Mouse (Mus musculus): ENCODE data around the gene Sult2b1. TPM values are rescaled to one million over a fixed set of nuclear protein-coding genes. Genes with fewer than 3 reads are reported as not detected.

Sult2b1 gene
- polyA plus RNA-seq, 1 experiment from 2014 or later = 9.7 TPM

DNA sequence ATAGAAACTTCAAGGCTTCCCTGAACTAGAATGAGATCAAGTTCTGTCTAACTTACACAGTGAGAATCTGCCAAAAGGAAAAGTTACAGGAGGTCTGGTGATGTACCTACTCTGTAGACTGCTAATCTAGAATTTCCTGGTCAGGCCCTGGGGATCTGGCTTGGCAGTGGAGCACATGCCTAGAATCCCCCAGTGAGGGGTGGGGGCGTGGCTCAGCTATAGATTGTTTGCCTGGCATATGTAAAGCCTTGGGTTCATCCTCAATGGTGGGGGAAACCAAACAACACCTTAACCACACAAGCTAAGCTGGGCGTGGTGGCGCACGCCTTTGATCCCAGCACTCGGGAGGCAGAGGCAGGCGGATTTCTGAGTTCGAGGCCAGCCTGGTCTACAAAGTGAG is 86.6 kb downstream of the Sult2b1 start:
- Histone ChIP-seq H3K36me3 (ENCODE audit: control insufficient read depth, insufficient read depth, low read length) (no peaks in the 10 kb centered on the region), H3K27ac (ENCODE audit: low read depth, low read length) (no peak overlapping the region), H3K4me1 (ENCODE audit: control insufficient read depth, insufficient read depth, low read length) (0 out of 2 replicates have a peak, but pooled peaks cover 4% of the 10 kb centered on the region), H3K9ac (replicated peaks; ENCODE audit: low read depth, low read length) (no peak overlapping the region), H3K4me3 (ENCODE audit: low read depth, low read length) (no peak overlapping the region), H3K27me3 (ENCODE audit: control insufficient read depth, insufficient read depth, low read length) (peaks cover 7% of the 10 kb centered on the region; the same call in 1 of the 2 replicates), H3K4me2 (ENCODE audit: low read depth, low read length) (no peak overlapping the region), H3K9me3 (ENCODE audit: control insufficient read depth, low read length) (no peaks in the 10 kb centered on the region)
- 80% methylated on average over 7 of the region's 7 CpGs for WGBS
- no peak for ATAC-seq (ENCODE audit: low read depth)

DNA sequence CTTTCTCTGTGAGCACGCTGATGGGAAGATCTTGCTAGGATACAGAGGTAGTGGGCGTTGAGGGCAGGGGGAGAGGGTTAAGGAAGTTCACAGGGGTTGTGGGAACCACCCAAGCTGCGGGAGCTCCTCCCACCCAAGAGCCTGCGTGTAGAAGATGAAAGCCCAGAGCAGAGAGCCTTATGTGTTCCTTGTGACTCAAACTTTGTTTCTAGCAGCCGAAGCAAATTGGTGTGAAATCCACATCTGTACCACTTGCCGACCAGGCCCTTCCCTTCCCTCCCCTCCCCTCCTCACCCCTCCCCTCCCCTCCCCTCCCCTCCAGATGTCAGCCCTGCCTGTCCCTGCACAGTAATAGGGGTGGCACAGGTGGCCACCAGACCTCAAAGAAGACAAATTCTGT is 89.4 kb downstream of the Sult2b1 start:
- H3K36me3 ChIP-seq (ENCODE audit: control insufficient read depth, insufficient read depth, low read length) = no peaks in the 10 kb centered on the region

DNA sequence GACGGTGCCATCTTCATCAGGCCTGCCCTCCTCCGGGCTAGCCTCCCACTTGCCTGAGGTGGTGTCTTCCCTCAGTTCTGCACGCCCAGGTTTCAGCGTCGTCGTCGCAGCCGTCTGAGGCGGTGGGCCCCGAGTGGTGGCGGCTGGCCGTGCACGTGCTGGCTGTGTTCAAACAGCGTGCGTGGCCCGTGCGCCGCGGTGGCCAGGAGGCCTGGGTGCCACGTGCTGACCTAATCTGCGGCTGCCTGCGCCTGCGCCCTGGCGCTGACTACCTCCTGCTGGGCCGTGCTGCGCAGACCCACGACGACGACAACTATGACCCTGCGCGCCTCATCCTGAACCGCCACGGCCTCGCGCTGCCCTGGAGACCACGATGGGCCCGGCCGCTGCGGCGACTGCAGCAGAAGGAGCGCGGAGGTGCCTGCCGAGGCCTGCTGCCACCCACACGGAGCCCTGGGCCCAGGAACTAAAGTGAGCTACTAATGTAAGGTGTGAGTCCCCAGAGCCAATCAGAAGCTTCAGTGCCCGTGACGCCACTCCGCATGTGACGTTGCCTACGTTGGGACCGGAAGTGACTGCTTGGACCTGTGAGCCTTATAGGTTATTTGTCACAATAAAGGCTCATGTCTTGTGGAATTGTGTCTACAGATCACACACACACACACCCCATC is 90.4 kb downstream of the Sult2b1 start, which contains the start of gene Sec1:
TSS of gene Sec1 (minus strand) at position 482 of the 671 bp plus-strand sequence.
- 90% methylated on average over 50 of the region's 50 CpGs for WGBS
- H3K27me3 ChIP-seq (ENCODE audit: control insufficient read depth, insufficient read depth, low read length) = 0 out of 2 replicates have a peak, but pooled peaks cover 3% of the 10 kb centered on the region
- no peaks in the 10 kb centered on the region for H3K36me3 ChIP-seq (ENCODE audit: control insufficient read depth, insufficient read depth, low read length)
- no peak within 1 kb of the TSS for H3K9ac ChIP-seq (replicated peaks; ENCODE audit: low read depth, low read length)
- H3K27ac ChIP-seq (ENCODE audit: low read depth, low read length) = no peak within 1 kb of the TSS
- H3K9me3 ChIP-seq (ENCODE audit: control insufficient read depth, low read length) = no peaks in the 10 kb centered on the region
- H3K4me2 ChIP-seq (ENCODE audit: low read depth, low read length) = no peak within 1 kb of the TSS
- ATAC-seq (ENCODE audit: low read depth) = peak; percentile 19; the same call in 1 of the 2 replicates
- no peaks in the 10 kb centered on the region for H3K4me1 ChIP-seq (ENCODE audit: control insufficient read depth, insufficient read depth, low read length)
- no peak within 1 kb of the TSS for H3K4me3 ChIP-seq (ENCODE audit: low read depth, low read length)

More for the DNA sequence above, 89.4 kb downstream of the Sult2b1 start:
- ATAC-seq (ENCODE audit: low read depth) = no peak
- no peak overlapping the region for H3K4me3 ChIP-seq (ENCODE audit: low read depth, low read length)
- no peak overlapping the region for H3K9ac ChIP-seq (replicated peaks; ENCODE audit: low read depth, low read length)
- no peak overlapping the region for H3K27ac ChIP-seq (ENCODE audit: low read depth, low read length)
- WGBS = 2% methylated on average over 6 of the region's 6 CpGs
- 0 out of 2 replicates have a peak, but pooled peaks cover under 1% of the 10 kb centered on the region for H3K4me1 ChIP-seq (ENCODE audit: control insufficient read depth, insufficient read depth, low read length)
- peaks cover 7% of the 10 kb centered on the region; the same call in 1 of the 2 replicates for H3K27me3 ChIP-seq (ENCODE audit: control insufficient read depth, insufficient read depth, low read length)
- H3K4me2 ChIP-seq (ENCODE audit: low read depth, low read length) = no peak overlapping the region
- H3K9me3 ChIP-seq (ENCODE audit: control insufficient read depth, low read length) = no peaks in the 10 kb centered on the region

DNA sequence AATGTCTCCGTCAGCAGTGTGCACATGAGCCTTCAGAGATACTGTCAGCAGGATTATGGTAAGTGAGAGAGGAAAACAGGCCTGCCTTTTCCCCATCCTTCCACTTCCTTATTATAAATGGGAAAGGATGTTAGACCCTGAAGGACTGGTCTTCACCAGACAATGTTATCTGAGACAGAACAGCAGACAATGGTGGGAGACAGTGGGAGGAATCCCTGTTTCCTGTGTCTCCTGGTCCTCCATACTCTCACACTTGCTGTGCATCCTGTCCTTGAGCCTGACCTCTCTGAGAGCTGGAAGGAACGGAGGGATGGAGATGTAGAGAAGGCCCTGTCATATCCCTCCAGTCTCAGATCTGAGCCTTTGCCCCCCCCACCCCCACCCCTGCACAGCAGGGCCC is 92.1 kb downstream of the Sult2b1 start:
- H3K27me3 ChIP-seq (ENCODE audit: control insufficient read depth, insufficient read depth, low read length) = no peaks in the 10 kb centered on the region
- no peak overlapping the region for H3K27ac ChIP-seq (ENCODE audit: low read depth, low read length)
- 81% methylated on average over 2 of the region's 2 CpGs for WGBS
- H3K4me3 ChIP-seq (ENCODE audit: low read depth, low read length) = no peak overlapping the region
- H3K9me3 ChIP-seq (ENCODE audit: control insufficient read depth, low read length) = no peaks in the 10 kb centered on the region
- no peak overlapping the region for H3K4me2 ChIP-seq (ENCODE audit: low read depth, low read length)
- H3K9ac ChIP-seq (replicated peaks; ENCODE audit: low read depth, low read length) = no peak overlapping the region
- no peak for ATAC-seq (ENCODE audit: low read depth)
- H3K36me3 ChIP-seq (ENCODE audit: control insufficient read depth, insufficient read depth, low read length) = no peaks in the 10 kb centered on the region
- H3K4me1 ChIP-seq (ENCODE audit: control insufficient read depth, insufficient read depth, low read length) = no peaks in the 10 kb centered on the region

DNA sequence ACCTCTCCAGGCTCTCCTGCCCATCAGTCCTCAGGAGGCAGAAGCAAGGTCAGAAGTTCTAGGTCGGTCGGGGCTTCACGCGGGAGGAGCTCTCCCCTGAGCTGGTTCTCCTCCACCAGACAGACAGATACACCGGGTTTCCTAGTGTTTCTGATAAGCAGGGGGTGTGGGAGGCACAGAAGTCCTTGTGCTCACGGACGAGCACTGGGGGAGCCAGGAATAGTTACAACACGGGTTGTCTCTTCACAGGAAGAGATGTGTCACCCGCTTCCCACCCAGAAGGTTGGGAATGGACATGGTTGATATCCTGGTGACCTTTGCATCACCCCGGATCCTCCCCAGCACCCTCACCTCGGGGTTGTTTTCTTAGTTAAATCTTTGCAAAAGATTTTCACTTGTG is 94.7 kb downstream of the Sult2b1 start:
- Histone ChIP-seq H3K9me3 (ENCODE audit: control insufficient read depth, low read length) (no peaks in the 10 kb centered on the region), H3K4me1 (ENCODE audit: control insufficient read depth, insufficient read depth, low read length) (no peaks in the 10 kb centered on the region), H3K9ac (replicated peaks; ENCODE audit: low read depth, low read length) (no peak overlapping the region), H3K4me3 (ENCODE audit: low read depth, low read length) (no peak overlapping the region), H3K27ac (ENCODE audit: low read depth, low read length) (no peak overlapping the region), H3K27me3 (ENCODE audit: control insufficient read depth, insufficient read depth, low read length) (no peaks in the 10 kb centered on the region), H3K4me2 (ENCODE audit: low read depth, low read length) (no peak overlapping the region), H3K36me3 (ENCODE audit: control insufficient read depth, insufficient read depth, low read length) (no peaks in the 10 kb centered on the region)
- no peak for ATAC-seq (ENCODE audit: low read depth)
- WGBS = 78% methylated on average over 11 of the region's 11 CpGs

DNA sequence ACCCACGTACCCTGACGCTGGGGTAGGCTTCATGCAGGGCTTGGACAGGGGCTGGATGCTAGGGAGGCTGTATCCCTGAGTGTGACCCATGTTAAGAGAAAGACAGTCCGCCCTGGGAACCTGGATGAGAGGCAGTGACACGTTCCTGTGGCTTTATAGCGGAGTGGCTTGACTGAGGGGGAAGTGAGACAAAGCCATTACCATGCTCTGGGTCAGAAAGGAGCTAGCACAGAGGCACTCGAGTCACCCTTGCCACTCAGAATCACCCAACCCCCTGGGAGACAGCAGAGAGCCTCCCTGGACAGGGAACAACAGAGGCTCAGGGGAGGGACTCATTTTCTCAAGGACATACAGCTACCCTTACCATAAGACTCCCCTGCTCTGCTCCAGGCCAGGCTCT is 95.4 kb downstream of the Sult2b1 start:
- H3K4me3 ChIP-seq (ENCODE audit: low read depth, low read length) = no peak overlapping the region
- no peaks in the 10 kb centered on the region for H3K36me3 ChIP-seq (ENCODE audit: control insufficient read depth, insufficient read depth, low read length)
- H3K9ac ChIP-seq (replicated peaks; ENCODE audit: low read depth, low read length) = no peak overlapping the region
- no peak for ATAC-seq (ENCODE audit: low read depth)
- no peak overlapping the region for H3K4me2 ChIP-seq (ENCODE audit: low read depth, low read length)
- H3K27me3 ChIP-seq (ENCODE audit: control insufficient read depth, insufficient read depth, low read length) = no peaks in the 10 kb centered on the region
- no peaks in the 10 kb centered on the region for H3K9me3 ChIP-seq (ENCODE audit: control insufficient read depth, low read length)
- no peaks in the 10 kb centered on the region for H3K4me1 ChIP-seq (ENCODE audit: control insufficient read depth, insufficient read depth, low read length)
- 58% methylated on average over 6 of the region's 6 CpGs for WGBS
- H3K27ac ChIP-seq (ENCODE audit: low read depth, low read length) = no peak overlapping the region

DNA sequence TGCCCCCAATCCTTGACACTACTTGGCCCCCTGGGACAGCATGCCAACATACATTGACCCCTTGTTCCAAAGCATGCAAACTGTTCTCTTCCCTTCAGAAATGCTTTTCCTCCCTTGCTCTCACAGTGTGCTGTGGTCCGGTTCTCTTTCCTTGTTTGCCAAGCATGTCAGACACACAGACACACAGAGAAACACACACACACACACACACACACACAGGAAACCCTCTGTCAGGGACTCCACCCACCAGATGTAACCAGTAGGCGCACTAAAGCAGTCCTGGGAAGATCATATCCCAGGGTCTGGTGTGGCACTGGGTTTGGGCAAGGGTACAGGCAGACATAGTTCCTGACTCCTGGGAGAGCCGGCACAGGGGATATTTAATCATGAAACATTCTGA is 97.6 kb downstream of the Sult2b1 start:
- no peak overlapping the region for H3K4me3 ChIP-seq (ENCODE audit: low read depth, low read length)
- no peak overlapping the region for H3K4me2 ChIP-seq (ENCODE audit: low read depth, low read length)
- WGBS = 59% methylated on average over 3 of the region's 3 CpGs
- no peaks in the 10 kb centered on the region; the same call in 1 of the 2 replicates for H3K4me1 ChIP-seq (ENCODE audit: control insufficient read depth, insufficient read depth, low read length)
- H3K9me3 ChIP-seq (ENCODE audit: control insufficient read depth, low read length) = no peaks in the 10 kb centered on the region
- no peaks in the 10 kb centered on the region for H3K36me3 ChIP-seq (ENCODE audit: control insufficient read depth, insufficient read depth, low read length)
- no peak for ATAC-seq (ENCODE audit: low read depth)
- H3K27me3 ChIP-seq (ENCODE audit: control insufficient read depth, insufficient read depth, low read length) = no peaks in the 10 kb centered on the region
- no peak overlapping the region for H3K27ac ChIP-seq (ENCODE audit: low read depth, low read length)
- no peak overlapping the region for H3K9ac ChIP-seq (replicated peaks; ENCODE audit: low read depth, low read length)

DNA sequence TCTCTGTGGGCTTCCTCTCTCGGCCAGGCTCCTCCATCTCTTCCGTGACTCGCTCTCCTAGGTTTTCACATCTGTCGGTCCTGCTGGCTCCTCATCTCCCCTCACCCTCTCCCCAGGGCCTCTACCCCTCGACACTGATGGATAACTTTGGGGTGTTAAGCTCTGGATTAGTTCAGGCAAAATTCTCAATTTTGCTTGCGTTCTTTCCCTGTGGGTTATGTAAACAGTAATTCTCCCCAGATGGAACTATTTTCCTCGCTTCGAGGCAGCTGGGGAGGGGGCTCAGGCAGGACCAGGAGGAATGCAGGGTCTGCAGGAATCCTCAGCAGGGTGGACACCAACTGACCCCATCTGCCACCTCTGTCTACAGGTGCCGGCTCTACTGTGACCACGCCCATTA is 98.7 kb downstream of the Sult2b1 start:
- Histone ChIP-seq H3K36me3 (ENCODE audit: control insufficient read depth, insufficient read depth, low read length) (no peaks in the 10 kb centered on the region), H3K27ac (ENCODE audit: low read depth, low read length) (no peak overlapping the region), H3K9me3 (ENCODE audit: control insufficient read depth, low read length) (no peaks in the 10 kb centered on the region), H3K4me3 (ENCODE audit: low read depth, low read length) (no peak overlapping the region), H3K4me2 (ENCODE audit: low read depth, low read length) (no peak overlapping the region), H3K27me3 (ENCODE audit: control insufficient read depth, insufficient read depth, low read length) (no peaks in the 10 kb centered on the region), H3K9ac (replicated peaks; ENCODE audit: low read depth, low read length) (no peak overlapping the region), H3K4me1 (ENCODE audit: control insufficient read depth, insufficient read depth, low read length) (no peaks in the 10 kb centered on the region; the same call in 1 of the 2 replicates)
- 56% methylated on average over 10 of the region's 10 CpGs for WGBS
- no peak for ATAC-seq (ENCODE audit: low read depth)

DNA sequence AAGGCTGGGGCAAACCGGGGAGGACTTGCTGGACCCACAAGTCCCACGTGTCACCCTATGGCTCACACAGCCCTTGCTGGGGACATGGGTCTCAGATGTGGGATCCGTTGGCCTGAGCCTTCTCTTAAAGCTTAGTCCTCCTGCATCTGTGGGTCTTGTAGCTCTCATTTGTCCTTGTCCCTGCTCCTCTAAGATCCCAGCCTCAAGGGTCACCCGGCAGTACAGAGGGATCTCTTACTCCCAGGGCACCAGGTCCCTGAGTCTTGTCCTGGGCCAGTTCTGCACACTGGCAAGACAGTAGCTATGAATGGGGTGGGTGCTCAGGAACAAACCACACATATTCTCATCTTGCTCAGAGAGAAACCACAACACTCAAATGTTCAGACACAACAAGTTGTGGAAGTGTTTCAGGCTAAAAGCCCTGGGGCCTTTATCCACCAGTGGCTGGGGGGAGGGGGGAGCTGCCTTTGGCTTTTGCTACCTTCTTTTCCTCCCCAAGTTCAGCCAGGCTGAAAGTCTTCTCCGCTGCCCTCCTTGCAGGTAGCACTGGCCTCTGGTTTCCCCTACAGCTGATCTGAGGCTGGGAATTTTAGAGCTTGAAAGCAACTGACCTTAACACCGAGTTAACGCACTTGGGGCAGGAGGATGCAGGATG is 100.9 kb downstream of the Sult2b1 start, which contains the start of gene Ntn5:
TSS of gene Ntn5 (plus strand) at position 627 of the 655 bp plus-strand sequence.
- 83% methylated on average over 7 of the region's 7 CpGs for WGBS
- no peak within 1 kb of the TSS for H3K27ac ChIP-seq (ENCODE audit: low read depth, low read length)
- ATAC-seq (ENCODE audit: low read depth) = no peak
- no peaks in the 10 kb centered on the region for H3K36me3 ChIP-seq (ENCODE audit: control insufficient read depth, insufficient read depth, low read length)
- H3K9ac ChIP-seq (replicated peaks; ENCODE audit: low read depth, low read length) = no peak within 1 kb of the TSS
- no peaks in the 10 kb centered on the region for H3K27me3 ChIP-seq (ENCODE audit: control insufficient read depth, insufficient read depth, low read length)
- H3K4me3 ChIP-seq (ENCODE audit: low read depth, low read length) = no peak within 1 kb of the TSS
- no peak within 1 kb of the TSS for H3K4me2 ChIP-seq (ENCODE audit: low read depth, low read length)
- no peaks in the 10 kb centered on the region; the same call in 1 of the 2 replicates for H3K4me1 ChIP-seq (ENCODE audit: control insufficient read depth, insufficient read depth, low read length)
- no peaks in the 10 kb centered on the region for H3K9me3 ChIP-seq (ENCODE audit: control insufficient read depth, low read length)
